Mouse (Mus musculus) heart, postnatal 0 days (tissue): ENCODE results near the gene 1110008P14Rik.

Experiments
- CTCF ChIP-seq: IDR thresholded peaks from 2 replicates; pipeline ENCODE4 v1.5.1; 2016; ENCODE audit warnings: antibody characterized with exemption, control low read depth, low read depth
- EP300 ChIP-seq: IDR thresholded peaks from 2 replicates; pipeline ENCODE4 v1.6.1; 2016; ENCODE audit warnings: antibody characterized with exemption, low read depth

GRCm38 (mm10) chr2:32344056-32344455, 37.7 kb downstream of the 1110008P14Rik start:
- TF ChIP-seq CTCF (no peak), EP300 (no peak)
